Mouse (Mus musculus) thymus, postnatal 10 days (tissue): ENCODE results near the gene Thsd1.
"Not testable (repeated sequence)": the region's sequence is repeated elsewhere in the genome, so short reads cannot be mapped to it uniquely, and the experiment has no call there.

Experiments
- DNase-seq, 2 experiments: peaks; one replicate each; pipeline ENCODE4 v3.0.0; 2021; ENCODE audit warnings: low spot score in 2 of 2

The Thsd1 gene

DNA sequence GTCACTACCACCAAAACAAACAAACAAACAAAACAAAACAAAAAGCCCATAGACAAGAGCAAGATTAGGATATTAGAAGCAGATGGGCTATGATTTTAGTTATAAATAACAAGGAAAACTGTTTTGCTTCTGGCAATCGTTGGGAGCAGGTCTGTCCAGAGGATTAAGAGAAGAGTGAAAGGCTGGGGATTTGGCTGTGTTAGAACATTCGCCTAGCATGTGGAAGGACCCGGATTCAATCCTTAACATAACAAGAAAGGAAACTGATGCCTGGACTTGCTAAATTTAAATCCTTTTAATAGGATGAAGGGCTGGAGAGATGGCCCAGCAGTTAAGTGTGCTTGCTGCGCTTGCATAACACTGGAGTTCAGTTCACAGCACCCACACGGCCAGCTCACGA is 37.2 kb downstream of the Thsd1 start:
- no peak for DNase-seq

DNA sequence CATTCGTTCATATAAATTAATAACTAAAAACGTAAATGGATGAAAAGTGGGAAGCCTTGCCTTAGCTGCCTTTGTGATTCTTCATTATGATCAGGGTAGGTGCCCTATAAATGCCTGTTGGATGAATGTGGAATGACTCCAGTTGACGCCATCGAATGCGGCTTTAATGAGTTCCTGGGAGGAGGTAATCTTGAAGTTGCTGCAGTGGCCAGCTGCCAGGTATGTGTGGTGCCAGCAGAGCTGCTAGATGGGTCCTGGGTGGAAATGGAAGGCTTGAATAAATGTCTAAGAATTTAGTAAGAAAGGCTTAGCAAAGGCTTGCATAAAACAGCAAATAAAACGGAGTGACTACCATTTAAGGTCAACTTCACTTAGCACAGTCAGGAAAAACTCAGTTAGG is 37.7 kb downstream of the Thsd1 start:
- DNase-seq, result no peak

DNA sequence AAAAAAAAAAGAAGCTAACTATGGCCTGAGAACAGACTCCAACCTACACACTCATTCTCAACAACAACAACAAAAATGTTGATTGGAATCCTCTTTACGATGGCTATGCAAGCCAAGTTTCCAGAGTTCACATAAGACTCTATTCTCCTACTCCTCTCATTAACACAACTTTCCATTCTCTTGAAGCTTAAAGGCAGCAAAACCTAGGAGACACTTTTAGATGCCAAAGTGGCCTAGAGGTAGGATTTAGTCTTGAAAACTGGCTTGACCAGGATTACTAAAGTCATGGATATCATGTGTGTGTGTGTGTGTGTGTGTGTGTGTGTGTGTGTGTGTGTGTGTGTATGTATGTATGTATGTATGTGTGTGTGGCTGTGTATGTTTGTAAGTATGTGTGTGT is 38.1 kb downstream of the Thsd1 start:
- no peak for DNase-seq

DNA sequence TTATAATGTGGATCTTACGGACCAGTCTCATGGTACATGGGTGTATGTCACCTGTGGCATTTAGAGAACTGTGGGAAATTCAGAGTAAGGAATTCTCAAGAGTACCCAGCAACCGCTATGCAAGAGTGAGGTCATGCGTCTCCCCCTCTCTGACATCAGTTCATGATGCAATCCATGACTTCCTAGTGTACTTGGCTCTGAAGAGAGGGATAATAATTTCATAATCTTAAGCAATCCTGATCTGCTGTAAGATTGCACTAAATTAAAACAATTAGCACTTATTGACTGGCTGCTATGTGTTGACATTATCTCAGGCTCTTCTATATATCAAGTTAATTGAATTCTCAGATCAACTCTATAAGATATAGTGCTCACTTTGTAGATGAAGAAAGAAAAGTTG is 39.7 kb downstream of the Thsd1 start:
- DNase-seq, result no peak

DNA sequence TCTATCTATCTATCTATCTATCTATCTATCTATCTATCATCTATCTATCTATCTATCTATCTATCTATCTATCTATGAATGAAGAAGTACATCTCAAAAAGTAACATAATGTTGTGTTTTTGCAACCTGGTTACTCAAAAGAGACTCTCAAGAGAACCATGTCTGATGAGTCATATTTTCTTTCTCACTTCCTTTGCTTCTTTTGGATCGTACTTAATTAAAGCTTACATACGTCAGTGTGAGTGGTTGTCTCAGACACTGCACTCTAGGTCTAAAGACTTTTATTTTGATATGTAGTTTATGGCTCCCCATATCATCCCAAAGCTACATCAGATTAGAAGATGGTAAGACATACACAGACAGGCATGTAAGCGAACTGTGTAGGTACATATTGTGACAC is 46.0 kb downstream of the Thsd1 start:
- DNase-seq, result no peak

DNA sequence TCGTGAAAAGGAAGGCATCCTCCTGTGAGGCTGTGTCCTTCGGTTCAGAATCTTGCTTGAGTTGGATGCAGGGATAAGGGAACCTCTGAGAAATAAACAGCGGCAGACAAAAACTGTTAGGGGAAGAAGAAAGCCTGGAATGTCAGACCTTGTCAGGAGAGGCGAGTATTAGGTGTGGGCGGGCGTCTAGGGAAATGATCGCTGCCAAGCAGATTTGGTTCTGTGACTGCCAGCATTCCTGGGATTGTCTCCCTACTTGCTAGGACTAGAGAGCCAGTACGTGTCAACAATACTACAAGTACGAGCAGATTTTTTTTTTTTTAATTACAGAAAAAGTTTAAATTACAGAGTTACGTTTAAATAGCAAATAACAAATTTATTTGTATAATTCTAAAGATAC is 47.5 kb downstream of the Thsd1 start:
- DNase-seq, result no peak

DNA sequence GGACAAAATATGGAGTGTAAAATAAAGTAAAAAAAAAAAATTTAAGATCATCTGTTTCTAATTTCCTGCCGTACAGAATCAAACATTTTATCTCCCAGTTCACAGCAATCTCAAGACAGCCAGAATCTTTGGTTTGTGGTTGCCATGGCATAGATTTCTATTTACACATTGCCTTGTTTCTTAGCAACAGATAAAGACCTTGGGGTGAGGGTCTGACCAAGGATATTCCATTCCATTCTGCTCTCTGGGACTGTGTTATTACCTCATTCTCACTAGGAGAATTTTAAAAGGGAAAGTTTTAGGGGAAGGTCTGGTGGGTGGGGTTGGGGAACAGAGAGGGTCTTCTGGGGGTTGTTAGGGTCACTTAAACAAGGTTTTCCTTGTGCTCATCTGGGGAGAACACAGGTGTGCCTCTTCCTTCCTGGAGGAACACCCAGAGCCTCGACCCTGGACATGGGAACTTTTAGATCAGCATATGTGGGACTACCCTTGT is 55.9 kb downstream of the Thsd1 start, which contains the start of gene Tpte:
Gene Tpte, plus strand, starts transcription at position 443 of the 493 bp plus-strand sequence.
- no peak for DNase-seq

DNA sequence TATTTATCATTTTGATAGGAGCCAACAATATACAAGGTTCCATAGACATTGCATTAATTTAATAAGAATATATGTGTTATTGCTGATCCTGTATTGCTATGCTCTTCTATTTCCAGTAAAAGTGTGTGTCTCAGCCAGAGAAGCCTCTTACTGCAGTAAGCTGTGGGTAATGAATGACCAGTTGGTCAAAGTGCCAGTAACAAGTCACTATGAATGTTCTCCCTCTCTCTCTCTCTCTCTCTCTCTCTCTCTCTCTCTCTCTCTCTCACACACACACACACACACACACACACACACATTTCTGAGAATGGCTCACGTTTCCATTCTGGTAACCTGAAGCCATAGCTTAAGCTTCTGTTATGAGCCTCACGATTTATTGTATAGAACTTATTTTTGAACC is 75.2 kb downstream of the Thsd1 start:
- DNase-seq, result no peak

DNA sequence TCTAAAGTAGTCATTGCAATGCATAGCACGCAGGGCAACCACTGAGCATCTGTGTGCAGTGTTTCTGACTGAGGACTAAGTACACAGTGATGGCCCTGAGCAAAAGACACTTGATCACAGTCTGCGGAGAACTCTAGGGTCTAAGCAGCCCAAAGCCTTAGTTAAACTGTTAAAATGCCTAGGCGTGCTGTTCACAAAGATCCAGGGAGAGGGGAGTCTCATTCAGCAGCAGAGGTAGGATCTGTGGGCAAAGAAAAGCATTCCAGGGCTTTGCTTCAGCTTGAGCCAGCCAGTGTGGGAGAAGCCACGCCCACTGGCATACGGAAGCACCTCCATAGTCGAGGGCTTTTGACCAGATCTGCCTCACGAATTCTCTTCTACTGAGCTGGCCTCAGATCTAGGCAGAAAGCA is 75.8 kb downstream of the Thsd1 start:
- DNase-seq, result no peak

DNA sequence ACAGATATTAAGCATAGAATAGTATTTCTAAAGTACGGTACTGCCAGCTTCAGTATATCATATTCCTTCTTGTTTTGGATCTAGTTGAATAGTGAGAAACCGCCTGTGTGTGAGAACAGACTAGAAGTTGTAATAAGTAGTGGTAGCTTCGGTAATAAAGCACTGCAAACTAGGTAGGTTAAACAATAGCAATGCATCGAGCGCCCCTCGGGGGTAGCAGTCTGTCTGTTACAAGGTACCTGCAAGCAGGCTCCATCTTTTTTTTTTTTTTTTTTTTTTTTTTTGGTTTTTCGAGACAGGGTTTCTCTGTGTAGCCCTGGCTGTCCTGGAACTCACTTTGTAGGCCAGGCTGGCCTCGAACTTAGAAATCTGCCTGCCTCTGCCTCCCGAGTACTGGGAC is 76.9 kb downstream of the Thsd1 start:
- not testable (repeated sequence) for DNase-seq

DNA sequence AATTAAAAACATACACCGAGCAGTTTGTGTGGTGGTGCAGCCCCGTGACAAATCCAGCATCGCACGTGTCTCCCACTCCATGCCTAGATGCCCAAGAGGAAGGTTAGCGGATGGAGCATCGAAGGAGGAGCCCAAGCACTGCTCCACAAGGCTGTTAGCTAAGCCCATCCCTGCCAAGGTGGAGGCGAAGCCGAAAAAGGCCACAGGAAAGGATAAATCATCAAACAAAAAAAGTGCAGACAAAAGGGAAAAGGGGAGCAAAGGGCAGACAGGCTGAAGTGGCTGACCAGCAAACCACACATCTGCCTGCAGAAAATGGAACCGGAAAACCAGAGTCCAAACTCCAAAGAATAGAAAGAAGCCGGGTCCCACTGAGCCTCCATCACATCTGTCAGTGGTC is 79.9 kb downstream of the Thsd1 start:
- no peak for DNase-seq
